Mouse (Mus musculus): ENCODE data around the gene Lamtor1.

DNA sequence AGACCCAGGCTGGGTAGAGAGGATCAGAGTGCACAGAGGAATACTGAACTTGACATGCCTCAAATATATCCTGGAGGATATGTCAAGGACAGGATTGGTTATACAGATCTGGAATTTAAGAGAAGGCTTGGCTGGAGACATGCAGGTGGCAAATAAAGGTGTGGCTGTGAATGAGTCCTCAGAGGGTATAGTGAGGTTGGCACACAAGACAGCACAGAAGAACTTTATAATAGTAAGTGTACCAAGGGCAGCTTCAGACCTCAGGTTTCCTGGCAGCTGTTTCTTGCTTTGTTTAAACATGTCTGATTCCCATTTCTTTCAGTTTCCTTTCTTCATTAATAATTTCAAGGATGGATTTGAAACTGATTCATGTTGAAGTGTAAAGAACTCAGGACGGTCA is 26.8 kb downstream of the Lamtor1 start:
- TF ChIP-seq ZKSCAN1 (IDR thresholded peaks at IDR 0.05; ENCODE audit: borderline replicate concordance, low read depth, low read length) (no peak), POLR2A (IDR thresholded peaks at IDR 0.05; ENCODE audit: low read depth, low read length) (no peak)

Data from CH12.LX (cell line).